Mouse (Mus musculus) brown adipose tissue, adult 24 weeks (tissue): ENCODE measurements around the gene Cbx7. TPM values are rescaled to one million over a fixed set of nuclear protein-coding genes. Genes with fewer than 3 reads are reported as not detected.

Source experiments
- H3K27ac ChIP-seq: fragments of 200-500 bp; replicated peaks from 2 replicates; pipeline ENCODE4 v1.5.1; 2012; ENCODE audit warnings: low read depth, mild to moderate bottlenecking, low read length
- H3K4me1 ChIP-seq: fragments of 200-500 bp; 2 replicates; pipeline ENCODE4 v1.6.1; 2012; ENCODE audit warnings: low read length, mixed read lengths; ENCODE audit not compliant: control insufficient read depth, insufficient read depth, insufficient read length
- H3K4me3 ChIP-seq: fragments of 200-500 bp; 2 replicates; pipeline ENCODE4 v1.5.1; 2012; ENCODE audit warnings: low read depth, mild to moderate bottlenecking, low read length, moderate library complexity; ENCODE audit not compliant: insufficient read depth
- polyA plus RNA-seq: library from polyadenylated mRNA; stranded (reverse); fragments of >200 nt; gene quantifications from 2 replicates; pipeline ENCODE4 v1.2.4, GENCODE M21; 2012; ENCODE audit not compliant: missing spikeins, insufficient read depth, insufficient read length

Cbx7 gene
- polyA plus RNA-seq, 1 experiment: 7.1 TPM

- peak overlapping the region; percentile 92 for H3K4me3 ChIP-seq
- H3K4me1 ChIP-seq: peaks cover 8% of the 10 kb centered on the region; the same call in 1 of the 2 replicates
- H3K27ac ChIP-seq: 0 out of 2 replicates have a peak overlapping the region, but pooled peaks have one; percentile 7
These were observed 38.7 kb upstream of the Cbx7 start for GRCm38 (mm10) chr15:80009421-80010181.

- peak overlapping the region; percentile 89 for H3K27ac ChIP-seq
- H3K4me1 ChIP-seq: peaks cover 14% of the 10 kb centered on the region
- peak overlapping the region; percentile 92 for H3K4me3 ChIP-seq
These were observed 37.5 kb upstream of the Cbx7 start for GRCm38 (mm10) chr15:80008461-80008860.

GRCm38 (mm10) chr15:80006156-80006555, 35.2 kb upstream of the Cbx7 start:
- Histone ChIP-seq H3K4me3 (peak overlapping the region; percentile 42), H3K27ac (peak overlapping the region; percentile 89), H3K4me1 (peaks cover 20% of the 10 kb centered on the region)

GRCm38 (mm10) chr15:80005436-80005835, 34.5 kb upstream of the Cbx7 start:
- peaks cover 20% of the 10 kb centered on the region for H3K4me1 ChIP-seq
- peak overlapping the region; percentile 89 for H3K27ac ChIP-seq
- H3K4me3 ChIP-seq: peak overlapping the region; percentile 42

- Histone ChIP-seq H3K4me3 (peak overlapping the region; percentile 42), H3K27ac (peak overlapping the region; percentile 97), H3K4me1 (peaks cover 24% of the 10 kb centered on the region)
These were observed 33.9 kb upstream of the Cbx7 start for GRCm38 (mm10) chr15:80004644-80005340.

GRCm38 (mm10) chr15:80003581-80003980, 32.7 kb upstream of the Cbx7 start:
- peaks cover 24% of the 10 kb centered on the region for H3K4me1 ChIP-seq
- no peak overlapping the region for H3K4me3 ChIP-seq
- peak overlapping the region; percentile 97 for H3K27ac ChIP-seq

- Histone ChIP-seq H3K4me1 (peaks cover 24% of the 10 kb centered on the region), H3K4me3 (no peak overlapping the region), H3K27ac (peak overlapping the region; percentile 60)
These were observed 30.7 kb upstream of the Cbx7 start for GRCm38 (mm10) chr15:80001601-80002000.

GRCm38 (mm10) chr15:80000694-80001093, 29.8 kb upstream of the Cbx7 start:
- H3K4me1 ChIP-seq: peaks cover 24% of the 10 kb centered on the region

GRCm38 (mm10) chr15:79997988-79998387, 27.1 kb upstream of the Cbx7 start:
- Histone ChIP-seq H3K4me3 (no peak overlapping the region), H3K4me1 (peaks cover 6% of the 10 kb centered on the region), H3K27ac (no peak overlapping the region)

More at GRCm38 (mm10) chr15:80000694-80001093, 29.8 kb upstream of the Cbx7 start:
- Histone ChIP-seq H3K4me3 (no peak overlapping the region), H3K27ac (peak overlapping the region; percentile 67)

GRCm38 (mm10) chr15:79996781-79997180, 25.9 kb upstream of the Cbx7 start:
- Histone ChIP-seq H3K4me3 (no peak overlapping the region), H3K27ac (no peak overlapping the region), H3K4me1 (peaks cover 4% of the 10 kb centered on the region)

GRCm38 (mm10) chr15:79995552-79995951, 24.6 kb upstream of the Cbx7 start:
- H3K4me3 ChIP-seq: no peak overlapping the region
- peaks cover 4% of the 10 kb centered on the region for H3K4me1 ChIP-seq
- H3K27ac ChIP-seq: no peak overlapping the region

- Histone ChIP-seq H3K4me3 (no peak overlapping the region), H3K4me1 (no peaks in the 10 kb centered on the region), H3K27ac (no peak overlapping the region)
These were observed 23.6 kb upstream of the Cbx7 start for GRCm38 (mm10) chr15:79994566-79994965.

- Histone ChIP-seq H3K4me1 (no peaks in the 10 kb centered on the region), H3K27ac (no peak overlapping the region), H3K4me3 (no peak overlapping the region)
These were observed 15.3 kb upstream of the Cbx7 start for GRCm38 (mm10) chr15:79986182-79986581.

- Histone ChIP-seq H3K4me3 (no peak overlapping the region), H3K27ac (no peak overlapping the region), H3K4me1 (no peaks in the 10 kb centered on the region)
These were observed 14.6 kb upstream of the Cbx7 start for GRCm38 (mm10) chr15:79985471-79985870.

GRCm38 (mm10) chr15:79984152-79984551, 13.2 kb upstream of the Cbx7 start:
- no peak overlapping the region for H3K4me3 ChIP-seq
- no peak overlapping the region for H3K27ac ChIP-seq
- H3K4me1 ChIP-seq: no peaks in the 10 kb centered on the region
